Mouse (Mus musculus) olfactory bulb, adult 2 months (tissue): ENCODE data around the gene Klk6.

Experiments
- CTCF ChIP-seq: fragments of 200-500 bp; IDR thresholded peaks from 2 replicates; pipeline ENCODE4 v1.5.1; 2012; ENCODE audit warnings: low read depth, mild to moderate bottlenecking, low read length, moderate library complexity; ENCODE audit not compliant: insufficient read depth
- POLR2A ChIP-seq: fragments of 200-500 bp; IDR thresholded peaks from 2 replicates; pipeline ENCODE4 v1.6.1; 2012; ENCODE audit warnings: mild to moderate bottlenecking, low read depth, low read length, moderate library complexity; ENCODE audit not compliant: insufficient read depth

DNA sequence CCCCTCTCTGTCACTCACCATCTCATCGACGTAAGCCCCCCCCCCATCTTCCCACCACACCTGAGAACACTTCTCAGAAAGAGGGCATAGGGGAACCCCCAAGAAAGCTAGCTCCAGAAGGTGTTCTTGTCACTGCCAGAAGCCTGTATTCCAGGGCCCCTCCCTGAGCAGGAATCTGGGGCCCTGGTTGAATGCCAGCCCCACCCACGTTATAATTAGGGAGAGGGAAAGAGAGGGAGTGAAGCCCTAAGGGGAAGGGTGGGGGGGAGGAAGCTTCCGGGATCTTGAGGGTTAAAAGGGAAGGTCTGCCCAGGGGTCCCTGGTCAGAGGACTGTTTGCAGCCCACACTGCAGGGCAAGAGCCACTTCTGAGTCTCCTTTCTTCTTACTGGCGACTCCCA is 43.6 kb upstream of the Klk6 start, which contains the start of gene Klk10:
- TF ChIP-seq POLR2A (no peak), CTCF (no peak)
